Mouse (Mus musculus) brain, embryonic 14.5 days (tissue): Measurements from ENCODE around the gene Mllt10.

Experiments used
- CTCF ChIP-seq: fragments of 200-500 bp; IDR thresholded peaks from 2 replicates; pipeline ENCODE4 v1.5.1; 2012; ENCODE audit warnings: inconsistent platforms, mild to moderate bottlenecking, moderate library complexity, borderline replicate concordance; ENCODE audit not compliant: insufficient read depth, insufficient read length; ENCODE audit errors: extremely low read depth
- POLR2A ChIP-seq: fragments of 200-500 bp; IDR thresholded peaks from 2 replicates; pipeline ENCODE4 v1.6.1; 2012; ENCODE audit warnings: mild to moderate bottlenecking, inconsistent platforms, borderline replicate concordance; ENCODE audit not compliant: poor library complexity, insufficient read depth, insufficient read length, severe bottlenecking; ENCODE audit errors: extremely low read depth

DNA sequence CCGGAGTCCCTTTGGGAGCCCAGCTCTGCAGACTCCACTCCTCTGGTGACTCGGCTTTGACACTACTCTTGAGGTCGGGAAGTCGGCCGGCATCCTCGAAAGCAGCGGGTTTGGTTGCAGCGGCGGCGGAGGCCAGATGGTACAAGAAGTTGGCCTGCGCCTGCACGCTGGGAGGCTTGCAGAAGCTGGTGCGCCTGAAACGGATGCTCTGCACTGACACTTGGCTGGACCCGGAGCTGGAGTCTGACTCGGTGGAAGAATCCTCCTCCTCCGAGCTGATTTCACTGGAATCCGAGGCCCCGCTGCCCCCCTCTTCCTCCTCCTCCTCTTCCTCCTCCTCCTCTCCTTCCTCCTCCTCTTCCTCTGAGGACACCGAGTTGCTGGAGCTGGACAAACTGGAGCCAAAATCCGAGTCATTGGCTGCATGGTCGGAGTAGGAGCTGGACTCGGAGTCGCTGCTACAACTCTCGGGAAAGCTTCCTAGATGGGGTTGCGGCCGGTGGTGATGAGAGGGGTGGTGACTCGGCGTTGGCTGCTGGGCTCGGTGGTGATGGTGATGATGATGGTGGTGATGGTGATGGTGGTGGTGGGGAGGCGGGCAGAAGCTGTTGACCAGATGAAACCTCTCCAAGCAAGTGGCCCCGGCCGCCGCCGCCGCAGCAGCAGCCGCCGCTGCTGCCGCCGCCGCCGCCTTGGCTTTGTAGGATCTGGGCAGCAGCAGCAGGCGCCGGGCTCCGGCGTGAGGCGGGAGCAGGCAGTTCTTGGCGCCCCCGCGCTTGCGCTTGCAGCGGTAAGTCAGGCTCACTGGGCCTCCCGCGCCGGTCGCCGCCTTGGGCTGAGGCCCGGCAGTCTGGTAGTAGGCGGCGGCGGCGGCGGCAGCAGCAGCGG lies 8.0 kb upstream of the Mllt10 start:
- TF ChIP-seq CTCF, result no peak
- no peak for TF ChIP-seq POLR2A
